Mouse (Mus musculus) stomach, postnatal 0 days (tissue): ENCODE measurements around the gene Lbx2. TPM values are rescaled to one million over a fixed set of nuclear protein-coding genes. Genes with fewer than 3 reads are reported as not detected.

Experiments
- ATAC-seq: fragments of 200-750 bp; cut with Nextera tagmentation; 2 replicates; pipeline ENCODE4 v1.8.0; 2017; ENCODE audit not compliant: low FRiP score, low TSS enrichment
- DNase-seq: peaks from one replicate; pipeline ENCODE4 v3.0.0-alpha.2; 2016; ENCODE audit warnings: low spot score
- H3K27ac ChIP-seq: fragments of 300-500 bp; sonication (generic); replicated peaks from 2 replicates; pipeline ENCODE4 v1.5.1; 2014; ENCODE audit warnings: mild to moderate bottlenecking, control low read depth
- H3K27me3 ChIP-seq: fragments of 300-500 bp; sonication (generic); 2 replicates; pipeline ENCODE4 v1.6.1; 2014; ENCODE audit warnings: low read length; ENCODE audit not compliant: control insufficient read depth, insufficient read depth
- H3K36me3 ChIP-seq: fragments of 300-500 bp; sonication (generic); 2 replicates; pipeline ENCODE4 v1.6.1; 2014; ENCODE audit warnings: low read length, mixed read lengths; ENCODE audit not compliant: control insufficient read depth, insufficient read depth
- H3K4me1 ChIP-seq: fragments of 300-500 bp; sonication (generic); replicated peaks from 2 replicates; pipeline ENCODE4 v1.6.1; 2014; ENCODE audit warnings: antibody characterized with exemption; ENCODE audit not compliant: control insufficient read depth, insufficient read depth
- H3K4me2 ChIP-seq: fragments of 300-500 bp; sonication (generic); replicated peaks from 2 replicates; pipeline ENCODE4 v1.6.1; 2014; ENCODE audit warnings: low read depth, mild to moderate bottlenecking, control low read depth, moderate library complexity
- H3K4me3 ChIP-seq: fragments of 300-500 bp; sonication (generic); 2 replicates; pipeline ENCODE4 v1.5.1; 2014; ENCODE audit warnings: low read depth, low read length, control low read depth
- H3K9ac ChIP-seq: fragments of 300-500 bp; sonication (generic); 2 replicates; pipeline ENCODE4 v1.6.1; 2014; ENCODE audit warnings: mild to moderate bottlenecking, low read length, control low read depth, mixed read lengths
- H3K9me3 ChIP-seq: fragments of 300-500 bp; sonication (generic); 2 replicates; pipeline ENCODE4 v1.6.1; 2016; ENCODE audit warnings: low read length; ENCODE audit not compliant: control insufficient read depth
- CTCF ChIP-seq: IDR thresholded peaks from 2 replicates; pipeline ENCODE4 v1.5.1; 2016; ENCODE audit warnings: antibody characterized with exemption, low read depth, mild to moderate bottlenecking, moderate library complexity
- EP300 ChIP-seq: optimal IDR thresholded peaks from 2 replicates; pipeline ENCODE3; 2016; ENCODE audit warnings: antibody characterized with exemption
- WGBS: fragments of 180-500 bp; shearing (Covaris S2); extraction: QIAGEN DNeasy Blood & Tissue Kit; methylation state at CpG from one replicate; pipeline ENCODE4 v1.1.7; 2014; 5-methylcytosine and 5-hydroxymethylcytosine counted together
- polyA plus RNA-seq: library from polyadenylated mRNA; unstranded; fragments of >200 nt; fragmentation: Nextera tagmentation; extraction: Ambion mirVana; gene quantifications from 2 replicates; pipeline ENCODE4 v1.2.1, GENCODE M21; 2015

The Lbx2 gene
- polyA plus RNA-seq, 1 experiment from 2014 or later, result 0.53 TPM

DNA sequence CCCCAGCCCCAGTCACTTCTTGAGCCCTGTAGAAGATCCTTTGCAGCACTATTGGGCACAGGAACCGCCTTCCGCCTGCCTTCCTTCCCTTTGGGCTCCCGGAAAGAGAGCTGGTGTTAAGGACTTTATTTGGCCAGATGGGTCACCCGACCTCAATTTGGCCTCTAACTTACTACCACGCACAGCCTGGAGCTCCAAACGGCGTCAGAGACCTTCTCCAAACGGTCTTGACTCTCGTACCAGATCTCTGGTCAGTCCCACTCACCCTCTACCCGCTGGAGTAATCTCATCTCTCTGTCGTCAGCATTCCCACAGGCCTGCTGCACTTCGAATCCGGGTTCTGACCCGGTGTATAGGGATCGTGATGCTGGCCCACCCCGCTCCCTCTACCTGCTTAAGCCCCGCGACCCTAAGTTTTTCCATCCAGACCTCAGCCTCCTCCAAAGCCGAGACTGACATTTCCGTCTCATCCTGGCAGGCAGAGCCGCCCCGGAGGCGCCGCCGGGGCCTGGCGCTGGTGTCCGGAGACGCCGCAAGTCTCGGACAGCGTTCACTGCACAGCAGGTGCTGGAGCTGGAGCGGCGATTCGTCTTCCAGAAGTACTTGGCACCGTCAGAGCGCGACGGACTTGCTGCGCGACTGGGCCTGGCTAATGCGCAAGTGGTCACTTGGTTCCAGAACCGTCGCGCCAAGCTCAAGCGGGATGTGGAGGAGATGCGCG, 1.2 kb downstream of the Lbx2 start:
- TF ChIP-seq EP300 (no peak), CTCF (no peak)
- no peaks in the 10 kb centered on the region for H3K36me3 ChIP-seq
- ATAC-seq (no peak), DNase-seq (no peak)
- H3K4me2 ChIP-seq, result peak overlapping the region; percentile 23
- H3K9ac ChIP-seq, result no peak overlapping the region
- peaks cover 26% of the 10 kb centered on the region; the same call in 1 of the 2 replicates for H3K27me3 ChIP-seq
- no peak overlapping the region for H3K27ac ChIP-seq
- no peaks in the 10 kb centered on the region for H3K9me3 ChIP-seq
- H3K4me1 ChIP-seq, result no peaks in the 10 kb centered on the region
- WGBS, result 7% methylated on average over 47 of the region's 47 CpGs
- peak overlapping the region; percentile 2; the same call in 1 of the 2 replicates for H3K4me3 ChIP-seq

DNA sequence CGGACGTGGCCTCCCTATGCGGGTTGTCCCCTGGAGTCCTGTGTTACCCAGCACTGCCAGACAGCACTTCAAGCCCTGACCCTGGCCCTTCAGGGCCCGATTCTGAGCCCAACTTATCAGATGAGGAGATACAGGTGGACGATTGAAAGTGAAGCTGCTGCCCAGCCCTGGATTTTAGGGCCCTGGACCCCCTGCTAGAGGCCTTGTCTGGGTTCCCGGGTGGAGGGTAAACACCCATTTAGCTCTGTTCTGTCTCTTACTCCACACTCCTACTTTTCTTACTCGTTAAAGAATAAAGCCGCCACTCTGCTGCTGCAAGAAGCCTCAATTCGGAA, 1.7 kb downstream of the Lbx2 start:
- peak overlapping the region; percentile 23; the same call in 1 of the 2 replicates for H3K4me2 ChIP-seq

DNA sequence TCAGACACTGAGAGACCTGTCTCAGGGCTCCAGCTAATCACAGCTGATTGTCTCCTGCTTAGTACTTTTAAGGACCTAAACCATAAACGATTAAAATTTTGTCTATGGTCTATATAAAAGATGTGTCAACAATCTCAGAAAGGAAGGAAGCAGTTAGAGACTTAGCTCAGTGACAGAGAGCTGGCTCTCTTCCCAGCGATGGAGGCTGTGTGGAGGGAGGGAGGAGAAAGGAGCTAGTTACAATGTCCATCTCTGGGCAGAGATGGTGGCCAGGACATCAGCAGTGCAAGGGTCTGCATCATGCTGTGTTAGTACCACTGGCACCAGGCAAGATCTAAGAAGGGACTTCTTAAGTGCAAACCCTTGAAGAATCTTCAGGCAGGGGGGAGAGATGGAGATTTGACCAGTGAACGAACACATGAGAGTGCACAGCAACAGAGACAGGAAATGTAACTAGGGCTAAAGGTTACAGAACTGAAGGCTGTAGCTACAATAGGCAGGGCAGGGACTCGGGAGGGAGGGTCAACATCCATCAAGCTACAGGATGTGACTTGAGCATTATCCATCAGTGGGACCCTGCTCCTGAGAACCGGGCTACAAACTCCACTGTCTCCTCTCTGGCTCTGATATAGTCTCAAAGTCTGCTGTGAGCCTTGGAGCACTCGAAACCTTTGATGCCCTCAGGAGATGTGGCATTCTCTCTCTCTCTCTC, 6.4 kb downstream of the Lbx2 start:
- DNase-seq (no peak), ATAC-seq (no peak)
- H3K36me3 ChIP-seq, result no peaks in the 10 kb centered on the region
- H3K4me3 ChIP-seq, result no peak overlapping the region
- whole genome bisulfite sequencing, result 27% methylated on average over 6 of the region's 6 CpGs
- no peaks in the 10 kb centered on the region for H3K4me1 ChIP-seq
- no peak overlapping the region for H3K27ac ChIP-seq
- H3K9ac ChIP-seq, result no peak overlapping the region
- TF ChIP-seq EP300 (no peak), CTCF (no peak)
- H3K4me2 ChIP-seq, result no peak overlapping the region
- peaks cover 9% of the 10 kb centered on the region; the same call in 1 of the 2 replicates for H3K27me3 ChIP-seq
- no peaks in the 10 kb centered on the region for H3K9me3 ChIP-seq

More for the DNA sequence above, 1.7 kb downstream of the Lbx2 start:
- H3K36me3 ChIP-seq, result no peaks in the 10 kb centered on the region
- no peaks in the 10 kb centered on the region for H3K4me1 ChIP-seq
- H3K4me3 ChIP-seq, result peak overlapping the region; percentile 2; the same call in 1 of the 2 replicates
- ATAC-seq (no peak), DNase-seq (no peak)
- H3K9ac ChIP-seq, result no peak overlapping the region
- no peak for TF ChIP-seq CTCF
- no peak for TF ChIP-seq EP300
- H3K9me3 ChIP-seq, result no peaks in the 10 kb centered on the region
- 16% methylated on average over 9 of the region's 9 CpGs for WGBS
- peaks cover 26% of the 10 kb centered on the region; the same call in 1 of the 2 replicates for H3K27me3 ChIP-seq
- H3K27ac ChIP-seq, result no peak overlapping the region

DNA sequence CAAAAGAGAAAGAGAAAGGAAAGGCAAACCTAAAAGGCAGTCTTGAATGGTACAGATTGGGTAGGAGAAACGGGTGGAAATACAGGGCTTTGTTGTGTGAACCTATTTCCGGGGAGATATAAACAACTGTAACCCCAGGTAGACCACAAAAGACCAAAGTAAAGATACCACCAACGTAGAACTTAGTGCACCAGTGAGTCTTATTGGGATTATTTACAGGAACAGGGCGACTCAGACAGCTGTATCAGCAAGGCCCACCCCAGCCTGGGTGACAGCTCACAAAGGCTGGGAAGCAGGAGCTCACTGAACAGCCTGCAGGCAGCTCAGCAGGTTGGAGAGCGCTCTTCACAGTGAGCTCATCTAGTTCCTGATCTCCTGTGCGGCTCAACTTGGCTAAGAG, 9.8 kb downstream of the Lbx2 start:
- no peak for ATAC-seq
- Histone ChIP-seq H3K27me3 (no peaks in the 10 kb centered on the region), H3K4me3 (no peak overlapping the region), H3K27ac (no peak overlapping the region), H3K36me3 (no peaks in the 10 kb centered on the region), H3K4me1 (no peaks in the 10 kb centered on the region; the same call in 1 of the 2 replicates), H3K9ac (no peak overlapping the region), H3K9me3 (no peaks in the 10 kb centered on the region), H3K4me2 (no peak overlapping the region)
- 42% methylated on average over 6 of the region's 6 CpGs for WGBS
- no peak for TF ChIP-seq CTCF
- TF ChIP-seq EP300, result no peak
- no peak for DNase-seq

DNA sequence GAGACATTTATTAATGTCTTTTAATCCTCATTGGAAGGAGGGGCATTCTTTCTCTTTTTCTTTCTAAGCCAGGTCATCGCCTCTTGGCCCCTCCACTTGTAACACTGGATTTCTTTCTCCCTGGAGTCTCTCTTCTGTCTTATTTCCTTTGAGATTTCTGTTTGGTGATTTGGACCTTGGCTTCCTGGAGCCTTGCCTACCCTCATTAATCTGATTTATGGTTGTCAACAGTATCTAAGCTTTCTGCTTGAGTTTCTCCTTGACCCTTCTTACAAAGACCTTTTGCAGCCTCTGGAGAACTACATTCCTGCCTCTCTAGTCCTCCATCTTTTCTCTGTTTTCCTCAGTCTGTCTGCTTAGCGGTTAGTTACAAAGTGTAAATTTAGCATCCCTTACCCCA, 12.2 kb downstream of the Lbx2 start:
- H3K27me3 ChIP-seq, result no peaks in the 10 kb centered on the region
- H3K27ac ChIP-seq, result no peak overlapping the region
- DNase-seq, result no peak
- 56% methylated on average over 2 of the region's 2 CpGs for WGBS
- H3K4me2 ChIP-seq, result no peak overlapping the region
- H3K9me3 ChIP-seq, result no peaks in the 10 kb centered on the region
- ATAC-seq, result no peak
- no peak for TF ChIP-seq EP300
- no peak for TF ChIP-seq CTCF
- no peak overlapping the region for H3K4me3 ChIP-seq
- peaks cover 5% of the 10 kb centered on the region; the same call in 1 of the 2 replicates for H3K4me1 ChIP-seq
- no peak overlapping the region for H3K9ac ChIP-seq
- H3K36me3 ChIP-seq, result no peaks in the 10 kb centered on the region

DNA sequence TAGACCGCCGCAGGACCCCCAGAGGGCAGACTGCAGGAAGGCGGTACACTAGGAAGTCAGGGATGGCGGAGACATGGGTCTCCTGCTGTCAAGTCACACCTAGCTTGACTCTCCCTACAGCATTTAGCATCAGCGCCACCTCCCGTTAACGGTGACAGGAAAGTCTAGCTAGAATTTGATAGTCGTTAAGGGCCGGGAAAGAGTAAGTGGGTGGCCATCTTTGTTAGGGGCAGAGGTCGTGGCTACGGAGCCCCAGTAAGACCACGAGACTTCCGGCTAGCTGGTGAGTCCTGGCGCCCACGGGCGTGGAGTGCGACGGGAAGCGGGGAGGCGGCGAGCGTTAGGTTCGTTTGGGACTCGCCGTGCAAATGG, 15.1 kb downstream of the Lbx2 start, which contains the start of the genes Ccdc142 and Gm42688:
Gene Ccdc142, plus strand, starts transcription at position 286 of the 372 bp plus-strand sequence.
Gene Gm42688, plus strand, starts transcription at position 302 of the 372 bp plus-strand sequence.
- Histone ChIP-seq H3K27ac (peak within 1 kb of the TSS; percentile 83), H3K4me2 (peak within 1 kb of the TSS; percentile 99), H3K9me3 (no peaks in the 10 kb centered on the region), H3K27me3 (no peaks in the 10 kb centered on the region), H3K9ac (peak within 1 kb of the TSS; percentile 73), H3K36me3 (no peaks in the 10 kb centered on the region), H3K4me3 (peak within 1 kb of the TSS; percentile 68), H3K4me1 (peaks cover 5% of the 10 kb centered on the region; the same call in 1 of the 2 replicates)
- DNase-seq (peak; percentile 88), ATAC-seq (peak; percentile 90)
- TF ChIP-seq EP300 (no peak), CTCF (peak; percentile 83)
- WGBS, result under 1% methylated on average over 25 of the region's 25 CpGs
